Mouse (Mus musculus): ENCODE measurements around the gene Prss16. TPM values are rescaled to one million over a fixed set of nuclear protein-coding genes. Genes with fewer than 3 reads are reported as not detected.

The Prss16 gene
- polyA plus RNA-seq, 1 experiment from 2014 or later: not detected

- no peaks in the 10 kb centered on the region for H3K36me3 ChIP-seq
- no peak overlapping the region for H3K27ac ChIP-seq
- H3K4me3 ChIP-seq (replicated peaks): peak overlapping the region; percentile 43
- ATAC-seq: no peak
- peak overlapping the region; percentile 70 for H3K4me2 ChIP-seq (replicated peaks)
- H3K9me3 ChIP-seq: no peaks in the 10 kb centered on the region
- WGBS: 52% methylated on average over 5 of the region's 5 CpGs
- no peaks in the 10 kb centered on the region for H3K27me3 ChIP-seq
- H3K4me1 ChIP-seq (replicated peaks): peaks cover 19% of the 10 kb centered on the region
- H3K9ac ChIP-seq (replicated peaks): no peak overlapping the region
Measured at GRCm38 (mm10) chr13:22033741-22034442, 24.4 kb upstream of the Prss16 start.

- H3K36me3 ChIP-seq: no peaks in the 10 kb centered on the region
- H3K9ac ChIP-seq (replicated peaks): no peak overlapping the region
- H3K4me2 ChIP-seq (replicated peaks): no peak overlapping the region
- 19% methylated on average over 4 of the region's 4 CpGs for WGBS
- no peaks in the 10 kb centered on the region for H3K9me3 ChIP-seq
- no peak for ATAC-seq
- H3K4me3 ChIP-seq (replicated peaks): no peak overlapping the region
- no peak overlapping the region for H3K27ac ChIP-seq
- peaks cover 20% of the 10 kb centered on the region for H3K4me1 ChIP-seq (replicated peaks)
- no peaks in the 10 kb centered on the region for H3K27me3 ChIP-seq
Measured at GRCm38 (mm10) chr13:22030493-22030892, 21.0 kb upstream of the Prss16 start.

DNA sequence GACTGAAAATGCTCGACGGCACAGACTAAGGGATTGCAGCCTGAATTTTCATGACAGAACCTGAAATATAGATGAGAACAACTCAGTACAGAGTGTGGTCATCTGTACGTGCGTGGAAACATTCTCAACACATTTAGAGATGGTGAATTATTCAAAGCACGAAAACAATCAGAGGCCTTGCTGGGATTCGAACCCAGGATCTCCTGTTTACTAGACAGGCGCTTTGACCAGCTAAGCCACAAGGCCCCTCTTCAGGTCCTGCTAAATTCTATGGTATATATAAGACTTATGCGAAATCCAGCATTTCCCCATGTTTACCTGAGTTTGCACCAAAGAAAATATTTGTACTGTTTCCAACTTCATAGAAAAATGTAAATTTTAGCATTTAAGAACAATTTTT is 20.4 kb upstream of the Prss16 start:
- no peaks in the 10 kb centered on the region for H3K9me3 ChIP-seq
- H3K27me3 ChIP-seq: no peaks in the 10 kb centered on the region
- H3K9ac ChIP-seq (replicated peaks): no peak overlapping the region
- H3K27ac ChIP-seq: no peak overlapping the region
- ATAC-seq: no peak
- H3K36me3 ChIP-seq: no peaks in the 10 kb centered on the region
- H3K4me1 ChIP-seq (replicated peaks): peaks cover 19% of the 10 kb centered on the region
- no peak overlapping the region for H3K4me2 ChIP-seq (replicated peaks)
- WGBS: 28% methylated on average over 8 of the region's 8 CpGs
- H3K4me3 ChIP-seq (replicated peaks): no peak overlapping the region

GRCm38 (mm10) chr13:22028673-22029460 is 19.3 kb upstream of the Prss16 start:
- Histone ChIP-seq H3K4me1 (replicated peaks) (peaks cover 12% of the 10 kb centered on the region), H3K9me3 (no peaks in the 10 kb centered on the region), H3K4me3 (replicated peaks) (peak overlapping the region; percentile 52), H3K27ac (peak overlapping the region; percentile 71; the same call in 1 of the 2 replicates), H3K9ac (replicated peaks) (peak overlapping the region; percentile 75), H3K4me2 (replicated peaks) (peak overlapping the region; percentile 64), H3K36me3 (no peaks in the 10 kb centered on the region), H3K27me3 (peaks cover 5% of the 10 kb centered on the region)
- WGBS: under 1% methylated on average over 40 of the region's 40 CpGs
- peak; percentile 79 for ATAC-seq

DNA sequence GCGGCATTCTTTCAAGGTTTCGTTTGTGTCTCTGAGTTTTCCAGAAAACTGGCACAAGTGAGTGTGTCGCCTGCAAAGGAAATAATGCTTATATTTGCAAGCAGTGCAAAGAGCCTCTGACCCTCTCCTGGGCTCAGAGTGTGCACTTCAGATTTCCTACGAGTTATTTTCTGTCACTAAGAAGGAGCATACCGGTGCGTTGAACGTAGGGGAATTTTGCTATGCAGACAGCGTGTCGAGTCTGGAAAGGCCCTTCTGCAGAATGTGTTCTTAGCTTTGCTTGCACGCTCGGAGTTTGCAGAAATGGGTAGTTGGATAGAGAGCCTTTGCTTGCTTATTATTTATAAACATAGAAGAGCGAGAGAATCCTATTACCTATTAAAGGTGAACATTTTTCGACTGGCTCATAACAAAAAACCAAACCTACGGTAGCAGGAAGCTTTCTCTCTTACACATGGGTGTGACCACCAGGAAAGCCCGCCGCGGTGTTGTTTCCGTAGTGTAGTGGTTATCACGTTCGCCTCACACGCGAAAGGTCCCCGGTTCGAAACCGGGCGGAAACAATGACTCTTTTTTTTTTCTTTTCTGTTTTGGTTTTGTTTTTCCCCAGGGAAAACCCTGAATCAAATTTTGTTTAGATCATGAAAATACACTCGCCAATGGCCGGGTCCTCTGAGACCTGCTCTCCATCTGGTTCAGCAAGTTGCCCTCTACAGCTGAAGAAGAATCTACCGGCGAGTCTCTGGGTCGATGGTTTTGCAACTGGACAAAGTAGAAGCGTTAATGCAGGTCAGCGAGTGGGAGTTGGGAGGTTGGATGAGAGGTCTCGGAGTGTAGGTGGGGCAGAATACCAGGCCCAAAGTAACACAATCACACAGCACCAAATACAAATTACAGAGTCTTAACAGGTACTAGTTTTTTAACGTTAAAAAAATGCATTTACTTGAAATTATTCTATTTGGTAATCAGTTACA is 16.8 kb upstream of the Prss16 start:
- no peaks in the 10 kb centered on the region for H3K36me3 ChIP-seq
- H3K4me3 ChIP-seq (replicated peaks): peak overlapping the region; percentile 43
- 1% methylated on average over 35 of the region's 35 CpGs for WGBS
- peaks cover 16% of the 10 kb centered on the region for H3K4me1 ChIP-seq (replicated peaks)
- H3K27me3 ChIP-seq: peaks cover 5% of the 10 kb centered on the region
- H3K4me2 ChIP-seq (replicated peaks): peak overlapping the region; percentile 65
- peak; percentile 9; the same call in 1 of the 2 replicates for ATAC-seq
- H3K9me3 ChIP-seq: no peaks in the 10 kb centered on the region
- H3K9ac ChIP-seq (replicated peaks): peak overlapping the region; percentile 61
- peak overlapping the region; percentile 59 for H3K27ac ChIP-seq

DNA sequence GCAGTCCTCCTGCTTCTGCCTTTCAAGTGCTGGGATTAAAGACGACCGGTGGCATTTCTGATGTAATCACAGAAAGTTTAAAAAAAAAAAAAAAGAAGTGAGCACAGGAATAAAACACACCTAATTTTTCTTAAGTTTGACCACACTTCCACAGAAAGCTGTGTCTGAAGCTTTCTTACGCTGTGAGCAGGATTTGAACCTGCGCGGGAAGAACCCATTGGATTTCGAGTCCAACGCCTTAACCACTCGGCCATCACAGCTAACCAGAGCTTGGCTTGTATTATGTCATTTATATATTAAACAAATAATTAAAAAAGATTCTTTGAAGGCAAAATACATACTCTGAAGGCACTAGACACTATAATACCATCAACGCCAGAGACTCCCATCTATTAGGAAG is 12.7 kb upstream of the Prss16 start:
- ATAC-seq: peak; percentile 61; the same call in 1 of the 2 replicates
- H3K27ac ChIP-seq: no peak overlapping the region
- H3K9me3 ChIP-seq: no peaks in the 10 kb centered on the region
- WGBS: 1% methylated on average over 9 of the region's 9 CpGs
- peak overlapping the region; percentile 58 for H3K4me2 ChIP-seq (replicated peaks)
- no peaks in the 10 kb centered on the region for H3K36me3 ChIP-seq
- peak overlapping the region; percentile 43 for H3K4me3 ChIP-seq (replicated peaks)
- peaks cover 31% of the 10 kb centered on the region for H3K4me1 ChIP-seq (replicated peaks)
- H3K9ac ChIP-seq (replicated peaks): no peak overlapping the region
- peaks cover 42% of the 10 kb centered on the region for H3K27me3 ChIP-seq

- Histone ChIP-seq H3K4me2 (replicated peaks) (peak overlapping the region; percentile 58), H3K27me3 (peaks cover 46% of the 10 kb centered on the region), H3K4me1 (replicated peaks) (peaks cover 29% of the 10 kb centered on the region), H3K27ac (no peak overlapping the region), H3K36me3 (no peaks in the 10 kb centered on the region), H3K9me3 (no peaks in the 10 kb centered on the region), H3K9ac (replicated peaks) (no peak overlapping the region), H3K4me3 (replicated peaks) (peak overlapping the region; percentile 43)
- under 1% methylated on average over 11 of the region's 11 CpGs for WGBS
- ATAC-seq: no peak
Measured at GRCm38 (mm10) chr13:22021581-22021980, 12.0 kb upstream of the Prss16 start.

DNA sequence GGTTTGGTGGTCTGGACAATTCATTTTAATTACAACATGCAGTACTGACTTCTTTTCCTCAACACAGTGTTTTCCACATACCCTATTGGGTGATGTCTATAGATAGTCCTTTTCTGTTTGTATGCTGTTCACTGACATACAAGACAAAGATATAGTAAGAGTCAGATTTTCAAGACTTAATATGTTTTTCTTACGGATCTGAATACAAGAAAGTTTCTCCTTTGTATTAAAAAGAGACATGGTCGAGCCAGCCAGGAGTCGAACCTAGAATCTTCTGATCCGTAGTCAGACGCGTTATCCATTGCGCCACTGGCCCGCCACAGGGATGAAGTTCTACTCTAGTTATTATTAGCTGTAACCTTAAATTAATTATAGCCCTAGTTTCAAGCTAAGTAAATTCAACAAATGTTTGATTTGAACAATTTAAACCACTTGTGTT is 11.4 kb upstream of the Prss16 start:
- H3K9ac ChIP-seq (replicated peaks): no peak overlapping the region
- H3K9me3 ChIP-seq: no peaks in the 10 kb centered on the region
- 0% methylated on average over 8 of the region's 8 CpGs for WGBS
- peak overlapping the region; percentile 58 for H3K4me2 ChIP-seq (replicated peaks)
- H3K4me3 ChIP-seq (replicated peaks): peak overlapping the region; percentile 43
- no peaks in the 10 kb centered on the region for H3K36me3 ChIP-seq
- H3K27ac ChIP-seq: no peak overlapping the region
- ATAC-seq: no peak
- peaks cover 52% of the 10 kb centered on the region for H3K27me3 ChIP-seq
- peaks cover 26% of the 10 kb centered on the region for H3K4me1 ChIP-seq (replicated peaks)

DNA sequence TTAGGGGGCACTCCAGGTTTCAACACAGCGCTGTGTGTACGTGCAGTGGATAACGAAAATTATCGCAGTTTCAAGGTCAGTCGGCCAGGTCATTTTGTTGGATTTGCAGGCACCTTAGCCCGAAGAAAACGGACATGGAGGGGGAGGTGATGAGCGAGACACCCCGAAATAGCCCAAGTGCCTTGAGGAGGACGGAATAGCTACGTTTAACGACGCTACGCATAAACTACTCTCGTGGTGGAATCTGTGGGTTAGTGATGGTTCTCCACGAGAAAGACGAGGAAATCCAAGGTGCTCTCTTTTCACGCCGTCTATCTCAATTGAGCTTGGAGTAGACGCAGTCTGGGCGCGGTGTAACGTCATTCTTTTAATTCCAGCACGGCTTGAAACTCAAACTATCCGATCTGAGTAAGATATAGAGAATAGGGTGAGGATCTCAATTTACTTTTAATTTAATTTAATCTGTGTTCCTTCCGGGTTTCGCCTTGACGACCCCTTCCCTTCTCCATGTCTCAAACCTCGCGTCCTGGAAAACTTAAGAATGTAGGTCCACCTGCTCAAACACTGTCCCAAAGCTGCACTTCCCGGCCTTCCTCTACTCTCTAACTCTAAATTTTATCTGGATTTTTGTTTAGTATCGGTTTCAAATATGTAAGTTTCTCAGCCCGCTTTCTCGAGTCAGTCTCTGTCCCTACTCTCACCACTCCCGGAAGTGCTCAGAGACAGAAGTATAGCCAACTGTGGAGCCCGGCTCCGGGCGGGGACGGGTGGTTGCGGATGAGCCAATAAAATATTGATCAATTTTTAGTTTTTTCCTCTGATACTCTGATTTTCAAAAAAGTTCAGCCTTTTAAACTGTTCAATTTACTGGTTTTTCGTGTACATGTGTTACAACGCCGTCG is 10.6 kb upstream of the Prss16 start:
- H3K4me2 ChIP-seq (replicated peaks): peak overlapping the region; percentile 58
- H3K27ac ChIP-seq: no peak overlapping the region
- WGBS: under 1% methylated on average over 44 of the region's 44 CpGs
- 0 out of 2 replicates have a peak overlapping the region, but pooled peaks have one; percentile 29 for H3K9ac ChIP-seq (replicated peaks)
- no peaks in the 10 kb centered on the region for H3K36me3 ChIP-seq
- H3K4me3 ChIP-seq (replicated peaks): peak overlapping the region; percentile 43
- no peaks in the 10 kb centered on the region for H3K9me3 ChIP-seq
- peaks cover 22% of the 10 kb centered on the region for H3K4me1 ChIP-seq (replicated peaks)
- ATAC-seq: no peak
- peaks cover 58% of the 10 kb centered on the region for H3K27me3 ChIP-seq

GRCm38 (mm10) chr13:22015479-22016450 is 6.2 kb upstream of the Prss16 start:
- ATAC-seq: no peak
- Histone ChIP-seq H3K4me2 (replicated peaks) (no peak overlapping the region), H3K4me3 (replicated peaks) (no peak overlapping the region), H3K27me3 (peaks cover 91% of the 10 kb centered on the region), H3K4me1 (replicated peaks) (peaks cover 12% of the 10 kb centered on the region), H3K9me3 (no peaks in the 10 kb centered on the region), H3K9ac (replicated peaks) (no peak overlapping the region), H3K27ac (no peak overlapping the region), H3K36me3 (no peaks in the 10 kb centered on the region)
- 18% methylated on average over 27 of the region's 27 CpGs for WGBS
